Mouse (Mus musculus): ENCODE data around the gene Txndc11. TPM values are rescaled to one million over a fixed set of nuclear protein-coding genes. Genes with fewer than 3 reads are reported as not detected.

The Txndc11 gene
- polyA plus RNA-seq, 2 experiments, result 8.9 to 13.4 TPM

GRCm38 (mm10) chr16:11030844-11031243 lies 103.6 kb downstream of the Txndc11 start:
- Histone ChIP-seq H3K4me1 (replicated peaks; ENCODE audit: control insufficient read depth in 2 of 2, insufficient read depth in 2 of 2, low read length in 1 of 2) (no peaks in the 10 kb centered on the region), H3K9me3 (ENCODE audit: control insufficient read depth, low read length) (no peaks in the 10 kb centered on the region), H3K4me2 (ENCODE audit: low read depth) (no peak overlapping the region), H3K27ac (no peak overlapping the region), H3K36me3 (replicated peaks; ENCODE audit: control insufficient read depth, insufficient read depth, low read depth) (no peaks in the 10 kb centered on the region), H3K4me3 (ENCODE audit: insufficient read depth in 1 of 2, low read depth in 2 of 2, low read length in 2 of 2) (no peak overlapping the region), H3K9ac (replicated peaks) (no peak overlapping the region), H3K27me3 (ENCODE audit: control insufficient read depth, insufficient read depth, low read length) (no peaks in the 10 kb centered on the region)
- no peak for DNase-seq (ENCODE audit: low read depth in 3 of 3, low spot score in 3 of 3)
- no peak for ATAC-seq (ENCODE audit: insufficient read depth)
- TF ChIP-seq CTCF (IDR thresholded peaks at IDR 0.05; ENCODE audit: low read depth) (no peak), EP300 (IDR thresholded peaks at IDR 0.05; ENCODE audit: low read depth) (no peak)
- WGBS (ENCODE audit: insufficient replicate concordance), result 19% methylated on average over 4 of the region's 4 CpGs

DNA sequence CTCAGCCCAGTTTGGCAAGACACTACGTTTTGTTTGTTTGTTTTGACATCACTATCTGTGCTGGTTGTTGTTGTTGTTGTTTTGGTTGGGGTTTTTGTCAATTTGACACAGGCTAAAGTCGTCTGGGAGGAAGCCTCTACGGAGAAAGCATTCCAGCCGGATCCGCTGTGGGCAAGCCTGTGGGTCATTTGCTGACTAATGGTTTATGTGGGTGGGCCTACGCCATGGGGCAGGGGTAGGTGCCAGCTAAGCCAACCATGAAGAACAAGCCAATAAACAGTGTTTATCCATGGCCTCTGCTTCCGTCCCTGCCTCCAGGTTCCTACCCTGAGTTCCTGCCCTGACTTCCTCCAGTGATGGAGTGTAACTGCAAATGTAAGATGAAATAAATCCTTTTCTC lies 106.2 kb downstream of the Txndc11 start:
- H3K36me3 ChIP-seq (replicated peaks; ENCODE audit: control insufficient read depth, insufficient read depth, low read depth), result no peaks in the 10 kb centered on the region
- H3K4me2 ChIP-seq (ENCODE audit: low read depth), result no peak overlapping the region
- H3K9me3 ChIP-seq (ENCODE audit: control insufficient read depth, low read length), result no peaks in the 10 kb centered on the region
- no peak for DNase-seq (ENCODE audit: low read depth in 3 of 3, low spot score in 3 of 3)
- no peaks in the 10 kb centered on the region for H3K4me1 ChIP-seq (replicated peaks; ENCODE audit: control insufficient read depth in 2 of 2, insufficient read depth in 2 of 2, low read length in 1 of 2)
- no peak overlapping the region for H3K4me3 ChIP-seq (ENCODE audit: insufficient read depth in 1 of 2, low read depth in 2 of 2, low read length in 2 of 2)
- WGBS (ENCODE audit: insufficient replicate concordance), result 68% methylated on average over 7 of the region's 7 CpGs
- no peak for ATAC-seq (ENCODE audit: insufficient read depth)
- no peak overlapping the region for H3K27ac ChIP-seq
- H3K9ac ChIP-seq (replicated peaks), result no peak overlapping the region
- no peaks in the 10 kb centered on the region for H3K27me3 ChIP-seq (ENCODE audit: control insufficient read depth, insufficient read depth, low read length)
- TF ChIP-seq CTCF (IDR thresholded peaks at IDR 0.05; ENCODE audit: low read depth) (no peak), EP300 (IDR thresholded peaks at IDR 0.05; ENCODE audit: low read depth) (no peak)

Small RNA genes lying within 50 kb of the gene (microRNA-seq; reads per million reads assigned to microRNA genes)
- gene Gm23935, result 44.4 reads per million, percentile 40 among the genes with 10 or more reads in this experiment

Other genes starting within 250 kb of the Txndc11 start
- gene Snn, start 73.7 kb downstream of the Txndc11 start, polyA plus RNA-seq (2012; rRNA removed), result 2.0 and 2.2 TPM in 2 replicates
- 1.8 and 2.5 TPM in 2 replicates for gene Snn, start 73.7 kb downstream of the Txndc11 start, polyA plus RNA-seq (2014; fragmentation: Nextera tagmentation; extraction: Ambion mirVana)
- 10.6 and 12.1 TPM in 2 replicates for gene Litaf, start 68.5 kb downstream of the Txndc11 start, polyA plus RNA-seq (2012; rRNA removed)
- 26.6 and 27.3 TPM in 2 replicates for gene Litaf, start 68.5 kb downstream of the Txndc11 start, polyA plus RNA-seq (2014; fragmentation: Nextera tagmentation; extraction: Ambion mirVana)
- gene Zc3h7a, start 41.7 kb upstream of the Txndc11 start, polyA plus RNA-seq (2012; rRNA removed), result 31.6 and 52.6 TPM in 2 replicates
- 26.2 and 28.9 TPM in 2 replicates for gene Zc3h7a, start 41.7 kb upstream of the Txndc11 start, polyA plus RNA-seq (2014; fragmentation: Nextera tagmentation; extraction: Ambion mirVana)
- gene Rsl1d1, start 68.7 kb upstream of the Txndc11 start, polyA plus RNA-seq (2012; rRNA removed), result 19.4 and 43.6 TPM in 2 replicates
- gene Rsl1d1, start 68.7 kb upstream of the Txndc11 start, polyA plus RNA-seq (2014; fragmentation: Nextera tagmentation; extraction: Ambion mirVana), result 109 and 117 TPM in 2 replicates
- gene Gspt1, start 119.7 kb upstream of the Txndc11 start, polyA plus RNA-seq (2012; rRNA removed), result 29.3 and 36.1 TPM in 2 replicates
- gene Gspt1, start 119.7 kb upstream of the Txndc11 start, polyA plus RNA-seq (2014; fragmentation: Nextera tagmentation; extraction: Ambion mirVana), result 44.4 and 48.5 TPM in 2 replicates
- not detected in 2 replicates for gene Tnfrsf17, start 179.2 kb upstream of the Txndc11 start, polyA plus RNA-seq (2012; rRNA removed)
- gene Tnfrsf17, start 179.2 kb upstream of the Txndc11 start, polyA plus RNA-seq (2014; fragmentation: Nextera tagmentation; extraction: Ambion mirVana), result not detected in 2 replicates
- gene Snx29, start 188.3 kb upstream of the Txndc11 start, polyA plus RNA-seq (2012; rRNA removed), result 1.8 and 1.9 TPM in 2 replicates
- 1.9 and 2.4 TPM in 2 replicates for gene Snx29, start 188.3 kb upstream of the Txndc11 start, polyA plus RNA-seq (2014; fragmentation: Nextera tagmentation; extraction: Ambion mirVana)

All from liver, embryonic 14.5 days (tissue).